Mouse (Mus musculus): ENCODE data around the gene Smc1b.

- TF ChIP-seq POLR2A (IDR thresholded peaks at IDR 0.05; ENCODE audit: low read depth, low read length) (no peak), CTCF (IDR thresholded peaks at IDR 0.05; ENCODE audit: borderline replicate concordance, insufficient read depth, low read length) (no peak)
These were observed 31.2 kb upstream of the Smc1b start for GRCm38 (mm10) chr15:85162693-85163663.

All from embryonic fibroblast, embryonic 13.5 days (primary cell).